Mouse (Mus musculus) myocyte (in vitro differentiated cells): Measurements from ENCODE around the gene Gab1.

Experiments
- E2F4 ChIP-seq: IDR thresholded peaks from one replicate; pipeline ENCODE4 v1.6.1; 2011; ENCODE audit warnings: mild to moderate bottlenecking, control low read depth, moderate library complexity; ENCODE audit not compliant: insufficient read depth
- POLR2A ChIP-seq: IDR thresholded peaks from one replicate; pipeline ENCODE4 v1.6.1; 2011; ENCODE audit warnings: low read depth, mild to moderate bottlenecking, control low read depth, moderate library complexity; ENCODE audit not compliant: insufficient read length
- SRF ChIP-seq: IDR thresholded peaks from one replicate; pipeline ENCODE4 v1.6.1; 2011; ENCODE audit warnings: low read depth; ENCODE audit not compliant: control insufficient read depth, insufficient read length
- USF1 ChIP-seq: IDR thresholded peaks from one replicate; pipeline ENCODE4 v1.6.1; 2011; ENCODE audit warnings: low read depth, mild to moderate bottlenecking, control low read depth, moderate library complexity

DNA sequence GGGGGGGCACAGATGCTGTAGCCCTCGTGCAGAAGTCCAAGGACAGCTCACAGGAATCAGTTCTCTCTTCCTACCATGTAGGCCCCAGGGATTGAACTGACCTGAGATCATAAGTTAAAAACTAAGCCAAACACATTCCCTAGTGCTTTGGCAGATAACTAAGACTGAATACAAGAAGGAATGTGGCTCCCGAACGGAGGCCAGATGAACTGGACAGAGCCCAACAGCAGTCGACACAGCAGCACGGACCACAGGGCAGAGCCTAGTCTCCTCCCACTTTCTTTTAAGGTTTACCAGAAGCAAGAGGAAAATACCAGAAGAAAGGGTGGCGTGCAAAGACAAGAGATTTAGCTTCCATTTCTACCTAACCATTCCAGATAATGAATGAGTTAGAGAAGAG is 42.1 kb downstream of the Gab1 start:
- TF ChIP-seq USF1 (no peak), E2F4 (no peak), POLR2A (no peak), SRF (no peak)
